Mouse (Mus musculus): ENCODE measurements around the gene Taar7d. TPM values are rescaled to one million over a fixed set of nuclear protein-coding genes. Genes with fewer than 3 reads are reported as not detected.

Taar7d gene
- total and polyA plus RNA-seq, 3 experiments, result not detected

GRCm38 (mm10) chr10:24006442-24006841 is 20.6 kb upstream of the Taar7d start:
- H3K4me1 ChIP-seq (ENCODE audit: control insufficient read depth in 1 of 2, insufficient read depth in 2 of 2), result no peaks in the 10 kb centered on the region
- H3K9me3 ChIP-seq (replicated peaks; ENCODE audit: low read length), result no peaks in the 10 kb centered on the region
- H3K4me2 ChIP-seq (ENCODE audit: insufficient read depth, low read depth, poor library complexity, severe bottlenecking), result no peak overlapping the region
- in situ Hi-C loops (cut with MboI; ENCODE audit: low pct_ligation_motif_present, low pct_unique_long_range_greater_than_20kb, low sequenced_read_pairs) (no loop called here), dilution Hi-C loops (cut with MboI; ENCODE audit: extremely low pct_ligation_motif_present, extremely low pct_unique_long_range_greater_than_20kb, low sequenced_read_pairs) (no loop called here)
- DNase-seq (ENCODE audit: extremely low read depth), result no peak
- H3K4me3 ChIP-seq (replicated peaks in 1 of 3; ENCODE audit: low read depth in 2 of 3, low read length in 2 of 3, poor library complexity in 1 of 3), result no peak overlapping the region
- H3K36me3 ChIP-seq (replicated peaks in 1 of 2; ENCODE audit: control insufficient read depth in 1 of 2, insufficient read depth in 1 of 2, low read length in 1 of 2), result no peaks in the 10 kb centered on the region
- no peaks in the 10 kb centered on the region for H3K79me2 ChIP-seq (replicated peaks; ENCODE audit: control insufficient read depth, extremely low read depth, insufficient read depth, poor library complexity, severe bottlenecking)
- no peak overlapping the region for H3K9ac ChIP-seq (ENCODE audit: insufficient read depth, low read depth)
- no peaks in the 10 kb centered on the region for H3K27me3 ChIP-seq (replicated peaks)
- TF ChIP-seq POLR2A (IDR thresholded peaks at IDR 0.05; ENCODE audit: low read depth, low read length) (no peak), RCOR1 (conservative IDR thresholded peaks at IDR 0.05; ENCODE audit: low read depth, low read length) (no peak), USF1 (IDR thresholded peaks at IDR 0.05; ENCODE audit: low read depth, low read length) (no peak), ZNF384 (IDR thresholded peaks at IDR 0.05; ENCODE audit: low read depth, low read length) (no peak), SMC3 (IDR thresholded peaks at IDR 0.05; ENCODE audit: low read depth, low read length) (no peak), ZKSCAN1 (IDR thresholded peaks at IDR 0.05; ENCODE audit: borderline replicate concordance, low read depth, low read length) (no peak), CTCF (conservative IDR thresholded peaks at IDR 0.05 in 1 of 2, IDR thresholded peaks at IDR 0.05 in 1 of 2; ENCODE audit: low read depth in 2 of 2, low read length in 2 of 2) (no peak), E2F4 (IDR thresholded peaks at IDR 0.05; ENCODE audit: insufficient replicate concordance, low read depth, low read length) (no peak), MAX (IDR thresholded peaks at IDR 0.05; ENCODE audit: low read length) (no peak), POLR2AphosphoS2 (IDR thresholded peaks at IDR 0.05; ENCODE audit: low read depth, low read length) (no peak), RAD21 (IDR thresholded peaks at IDR 0.05; ENCODE audit: low read depth, low read length) (no peak), JUND (conservative IDR thresholded peaks at IDR 0.05; ENCODE audit: low read depth, low read length) (no peak), JUN (IDR thresholded peaks at IDR 0.05; ENCODE audit: insufficient read depth, low read depth, low read length) (no peak), TBP (conservative IDR thresholded peaks at IDR 0.05; ENCODE audit: low read depth, low read length) (no peak), ELF1 (IDR thresholded peaks at IDR 0.05; ENCODE audit: low read depth, low read length) (no peak), CHD2 (IDR thresholded peaks at IDR 0.05; ENCODE audit: low read length) (no peak), IRF4 (IDR thresholded peaks at IDR 0.05; ENCODE audit: low read depth, low read length) (no peak), UBTF (IDR thresholded peaks at IDR 0.05; ENCODE audit: low read depth, low read length) (no peak)
- H3K27ac ChIP-seq (ENCODE audit: insufficient read depth, low read depth), result no peak overlapping the region

GRCm38 (mm10) chr10:24007034-24007433 is 20.0 kb upstream of the Taar7d start:
- Histone ChIP-seq H3K4me1 (ENCODE audit: control insufficient read depth in 1 of 2, insufficient read depth in 2 of 2) (no peaks in the 10 kb centered on the region), H3K4me3 (replicated peaks in 1 of 3; ENCODE audit: low read depth in 2 of 3, low read length in 2 of 3, poor library complexity in 1 of 3) (no peak overlapping the region), H3K4me2 (ENCODE audit: insufficient read depth, low read depth, poor library complexity, severe bottlenecking) (no peak overlapping the region), H3K79me2 (replicated peaks; ENCODE audit: control insufficient read depth, extremely low read depth, insufficient read depth, poor library complexity, severe bottlenecking) (no peaks in the 10 kb centered on the region), H3K9ac (ENCODE audit: insufficient read depth, low read depth) (no peak overlapping the region), H3K27ac (ENCODE audit: insufficient read depth, low read depth) (no peak overlapping the region), H3K36me3 (replicated peaks in 1 of 2; ENCODE audit: control insufficient read depth in 1 of 2, insufficient read depth in 1 of 2, low read length in 1 of 2) (no peaks in the 10 kb centered on the region), H3K9me3 (replicated peaks; ENCODE audit: low read length) (no peaks in the 10 kb centered on the region), H3K27me3 (replicated peaks) (no peaks in the 10 kb centered on the region)
- DNase-seq (ENCODE audit: extremely low read depth), result no peak
- TF ChIP-seq SMC3 (IDR thresholded peaks at IDR 0.05; ENCODE audit: low read depth, low read length), result no peak
- no peak for TF ChIP-seq USF1 (IDR thresholded peaks at IDR 0.05; ENCODE audit: low read depth, low read length)
- no peak for TF ChIP-seq SIN3A (IDR thresholded peaks at IDR 0.05; ENCODE audit: low read length)
- TF ChIP-seq KAT2A (IDR thresholded peaks at IDR 0.05; ENCODE audit: insufficient replicate concordance, low read length), result no peak
- no peak for TF ChIP-seq JUN (IDR thresholded peaks at IDR 0.05; ENCODE audit: insufficient read depth, low read depth, low read length)
- no peak for TF ChIP-seq ZKSCAN1 (IDR thresholded peaks at IDR 0.05; ENCODE audit: borderline replicate concordance, low read depth, low read length)
- TF ChIP-seq HCFC1 (IDR thresholded peaks at IDR 0.05; ENCODE audit: low read depth, low read length), result no peak
- TF ChIP-seq E2F4 (IDR thresholded peaks at IDR 0.05; ENCODE audit: insufficient replicate concordance, low read depth, low read length), result no peak
- TF ChIP-seq BHLHE40 (IDR thresholded peaks at IDR 0.05; ENCODE audit: low read depth, low read length), result no peak
- no peak for TF ChIP-seq POLR2A (IDR thresholded peaks at IDR 0.05; ENCODE audit: low read depth, low read length)
- TF ChIP-seq UBTF (IDR thresholded peaks at IDR 0.05; ENCODE audit: low read depth, low read length), result no peak
- no peak for TF ChIP-seq PAX5 (IDR thresholded peaks at IDR 0.05; ENCODE audit: low read length)
- TF ChIP-seq ZC3H11A (IDR thresholded peaks at IDR 0.05; ENCODE audit: low read depth, low read length), result no peak
- TF ChIP-seq MAX (IDR thresholded peaks at IDR 0.05; ENCODE audit: low read length), result no peak
- TF ChIP-seq RAD21 (IDR thresholded peaks at IDR 0.05; ENCODE audit: low read depth, low read length), result no peak
- TF ChIP-seq IRF4 (IDR thresholded peaks at IDR 0.05; ENCODE audit: low read depth, low read length), result no peak
- in situ Hi-C loops (cut with MboI; ENCODE audit: low pct_ligation_motif_present, low pct_unique_long_range_greater_than_20kb, low sequenced_read_pairs), result no loop called here
- dilution Hi-C loops (cut with MboI; ENCODE audit: extremely low pct_ligation_motif_present, extremely low pct_unique_long_range_greater_than_20kb, low sequenced_read_pairs), result no loop called here

Data from CH12.LX (cell line).